Mouse (Mus musculus): ENCODE data around the gene Akt2. TPM values are rescaled to one million over a fixed set of nuclear protein-coding genes. Genes with fewer than 3 reads are reported as not detected.

Gene Akt2
- polyA plus RNA-seq, 1 experiment from 2014 or later, result 98.8 TPM

DNA sequence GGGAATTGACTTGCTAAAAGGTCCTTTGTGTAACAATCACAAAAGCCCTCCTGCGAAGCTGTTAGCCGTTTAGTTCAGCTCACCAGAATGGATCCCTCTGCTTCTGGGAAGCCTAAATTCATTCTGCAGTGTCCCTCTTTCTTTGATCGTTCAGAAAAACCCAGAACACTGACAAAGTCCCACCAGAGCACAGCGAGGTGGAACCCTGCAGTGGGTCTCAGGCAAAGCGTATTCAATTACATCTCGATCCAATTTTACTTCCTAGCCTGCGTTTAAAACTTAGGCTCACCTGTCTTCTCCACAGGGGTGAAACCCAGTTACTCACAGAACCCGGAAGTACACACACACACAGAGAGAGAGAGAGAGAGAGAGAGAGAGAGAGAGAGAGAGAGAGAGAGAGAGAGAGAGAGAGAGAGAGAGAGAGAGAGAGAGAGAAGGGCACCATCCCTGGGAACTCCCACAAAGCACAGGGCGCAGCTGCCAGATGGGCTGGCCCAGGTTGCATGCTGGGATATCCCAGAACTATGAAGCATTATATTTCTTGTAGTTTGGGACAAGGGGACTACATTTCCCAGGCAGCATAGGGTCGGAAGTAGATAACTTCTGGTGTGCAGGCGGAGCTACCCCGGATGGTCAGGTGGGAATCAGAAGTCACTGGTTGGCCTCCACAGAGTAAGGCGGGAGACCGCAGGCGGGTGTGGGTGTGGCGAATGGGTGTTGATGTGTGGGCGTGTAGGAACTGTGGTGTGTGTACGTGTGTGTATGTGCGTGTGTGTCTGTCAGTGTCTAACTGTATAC is 97.7 kb downstream of the Akt2 start, which contains the start of gene Zfp607b:
Zfp607b (plus strand) TSS at position 526 of the 798 bp plus-strand sequence.
- H3K4me1 ChIP-seq (replicated peaks), result peaks cover 13% of the 10 kb centered on the region
- H3K4me2 ChIP-seq, result peak within 1 kb of the TSS; percentile 69
- H3K36me3 ChIP-seq, result no peaks in the 10 kb centered on the region
- peak; percentile 100 for ATAC-seq (ENCODE audit: insufficient number of reproducible peaks, insufficient read depth, low FRiP score, low TSS enrichment, low read depth)
- H3K9me3 ChIP-seq, result no peaks in the 10 kb centered on the region
- peak within 1 kb of the TSS; percentile 48 for H3K4me3 ChIP-seq (replicated peaks)
- no peaks in the 10 kb centered on the region; the same call in 1 of the 2 replicates for H3K27me3 ChIP-seq
- peak within 1 kb of the TSS; percentile 88 for H3K27ac ChIP-seq
- WGBS, result 1% methylated on average over 19 of the region's 19 CpGs
- peak within 1 kb of the TSS; percentile 69 for H3K9ac ChIP-seq (replicated peaks)

Other genes with a start within 250 kb of the Akt2 start
- gene Shkbp1, start 235.5 kb upstream of the Akt2 start, polyA plus RNA-seq (2016; fragmentation: Nextera tagmentation; extraction: Ambion mirVana), result 59.5 and 59.9 TPM in 2 replicates
- 0.42 TPM in 1 of 2 replicates, not detected in the other for gene Gm20479, start 234.1 kb upstream of the Akt2 start, polyA plus RNA-seq (2016; fragmentation: Nextera tagmentation; extraction: Ambion mirVana)
- 0.26 and 0.41 TPM in 2 replicates for gene Sptbn4, start 143.9 kb upstream of the Akt2 start, polyA plus RNA-seq (2016; fragmentation: Nextera tagmentation; extraction: Ambion mirVana)
- gene Blvrb, start 143.6 kb upstream of the Akt2 start, polyA plus RNA-seq (2016; fragmentation: Nextera tagmentation; extraction: Ambion mirVana), result 34.1 and 38.8 TPM in 2 replicates
- gene Sertad3, start 117.8 kb upstream of the Akt2 start, polyA plus RNA-seq (2016; fragmentation: Nextera tagmentation; extraction: Ambion mirVana), result 29.4 and 30.3 TPM in 2 replicates
- gene Sertad1, start 104.6 kb upstream of the Akt2 start, polyA plus RNA-seq (2016; fragmentation: Nextera tagmentation; extraction: Ambion mirVana), result 29.4 and 30.4 TPM in 2 replicates
- 5.6 and 6.1 TPM in 2 replicates for gene Prx, start 92.2 kb upstream of the Akt2 start, polyA plus RNA-seq (2016; fragmentation: Nextera tagmentation; extraction: Ambion mirVana)
- gene Hipk4, start 68.3 kb upstream of the Akt2 start, polyA plus RNA-seq (2016; fragmentation: Nextera tagmentation; extraction: Ambion mirVana), result 0.60 and 0.97 TPM in 2 replicates
- gene Pld3, start 38.3 kb upstream of the Akt2 start, polyA plus RNA-seq (2016; fragmentation: Nextera tagmentation; extraction: Ambion mirVana), result 59.7 and 68.5 TPM in 2 replicates
- gene 2310022A10Rik, start 38.3 kb upstream of the Akt2 start, polyA plus RNA-seq (2016; fragmentation: Nextera tagmentation; extraction: Ambion mirVana), result 34.7 and 36.0 TPM in 2 replicates
- 0.20 TPM in 1 of 2 replicates, not detected in the other for gene Ttc9b, start 62.4 kb downstream of the Akt2 start, polyA plus RNA-seq (2016; fragmentation: Nextera tagmentation; extraction: Ambion mirVana)
- gene Map3k10, start 83.0 kb downstream of the Akt2 start, polyA plus RNA-seq (2016; fragmentation: Nextera tagmentation; extraction: Ambion mirVana), result 16.6 and 18.6 TPM in 2 replicates
- gene Zfp607b, start 97.8 kb downstream of the Akt2 start, polyA plus RNA-seq (2016; fragmentation: Nextera tagmentation; extraction: Ambion mirVana), result 3.7 and 3.8 TPM in 2 replicates
- gene Zfp60, start 139.8 kb downstream of the Akt2 start, polyA plus RNA-seq (2016; fragmentation: Nextera tagmentation; extraction: Ambion mirVana), result 48.0 and 50.2 TPM in 2 replicates
- gene Zfp626, start 215.6 kb downstream of the Akt2 start, polyA plus RNA-seq (2016; fragmentation: Nextera tagmentation; extraction: Ambion mirVana), result 2.3 and 2.9 TPM in 2 replicates
- 9.7 and 10.7 TPM in 2 replicates for gene Zfp59, start 247.1 kb downstream of the Akt2 start, polyA plus RNA-seq (2016; fragmentation: Nextera tagmentation; extraction: Ambion mirVana)